Mouse (Mus musculus) E14TG2a.4 (cell line): Measurements from ENCODE around the gene Foxf1.

Experiments
- CTCF ChIP-seq: conservative IDR thresholded peaks from 2 replicates; pipeline ENCODE4 v1.5.1; 2014; ENCODE audit warnings: low read length
- NANOG ChIP-seq: IDR thresholded peaks from 2 replicates; pipeline ENCODE4 v1.6.1; 2014; ENCODE audit warnings: borderline replicate concordance, low read length, mixed read lengths
- POU5F1 ChIP-seq: IDR thresholded peaks from 2 replicates; pipeline ENCODE4 v1.6.1; 2014; ENCODE audit warnings: low read length, borderline replicate concordance

DNA sequence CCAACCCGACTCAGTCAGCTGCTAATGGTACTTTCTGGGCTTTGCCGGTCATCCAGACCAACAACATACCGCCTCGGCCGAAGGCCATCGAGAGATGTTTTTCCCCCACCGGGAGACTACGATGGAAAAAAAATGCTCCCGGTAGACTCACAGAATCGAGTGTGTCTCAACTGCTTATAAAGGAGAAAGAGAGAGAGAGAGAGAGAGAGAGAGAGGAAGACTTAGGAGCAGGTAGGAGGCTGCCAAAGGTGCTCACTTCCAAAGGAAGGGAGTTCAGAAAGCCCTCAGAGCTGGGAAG, 9.4 kb upstream of the Foxf1 start:
- TF ChIP-seq CTCF (no peak), NANOG (no peak), POU5F1 (no peak)
